In genomic region chr5:43981620-43982019, GRCm38 (mm10) we compare ENCODE assay signal across 15 mouse cellular contexts. TPM values are rescaled to one million over a fixed set of nuclear protein-coding genes. Genes with fewer than 3 reads are reported as not detected.
DNase-seq lines count a peak whose midpoint lies in the region; ATAC-seq and TF ChIP-seq lines count a peak whose summit lies in the region.
"Had no signal": no experiment of that assay in that cellular context is flagged by ENCODE, and none has a peak within 500 bp of the region (broad histone marks: within the 10 kb centered on the region; RNA-seq: fewer than 3 reads in every experiment).

TSS of gene Fgfbp1 (minus strand) at chr5:43981779.

- no peak for ATAC-seq in limb, embryonic 14.5 days (ENCODE audit: low FRiP score, low read depth)
- ATAC-seq: liver, postnatal 0 days; Patski had no signal

- no peaks in the 10 kb centered on the region for H3K27me3 ChIP-seq in limb, embryonic 14.5 days (ENCODE audit: control insufficient read depth, insufficient read depth, low read length)
- H3K27me3 ChIP-seq: Patski had no signal

- peaks cover 4% of the 10 kb centered on the region; the same call in 1 of the 2 replicates for H3K36me3 ChIP-seq in ES-E14 (ENCODE audit: control insufficient read depth, insufficient read depth, low read length, poor library complexity, severe bottlenecking)
- H3K36me3 ChIP-seq in limb, embryonic 14.5 days (ENCODE audit: control insufficient read depth, insufficient read depth, low read length): no peaks in the 10 kb centered on the region

- H3K4me2 ChIP-seq in limb, embryonic 14.5 days (replicated peaks; ENCODE audit: low read depth, low read length, severe bottlenecking): no peak within 1 kb of the TSS

- 35% methylated on average over 4 of the region's 4 CpGs for WGBS in limb, embryonic 14.5 days

- no peak for TF ChIP-seq POLR2A in limb, embryonic 14.5 days (IDR thresholded peaks at IDR 0.05; ENCODE audit: borderline replicate concordance, extremely low read depth, insufficient read depth, insufficient read length)

- in situ Hi-C loops in ES-E14 (cut with MboI; ENCODE audit: low sequenced_read_pairs in 2 of 2, unreplicated experiment in 2 of 2): no loop called here

- H3K27ac ChIP-seq in ES-E14 (ENCODE audit: insufficient read depth, low read depth, low read length, poor library complexity, severe bottlenecking): peak within 1 kb of the TSS; percentile 41
- H3K27ac ChIP-seq in limb, embryonic 14.5 days (replicated peaks; ENCODE audit: low read depth, low read length): no peak within 1 kb of the TSS
- H3K27ac ChIP-seq: layer of hippocampus, adult 2 months had no signal

- H3K4me3 ChIP-seq in ES-E14 (ENCODE audit: insufficient read depth in 1 of 2, low read depth in 1 of 2, low read length in 2 of 2, poor library complexity in 1 of 2, severe bottlenecking in 1 of 2): peak within 1 kb of the TSS in 1 of 2 experiments; percentile 29; a peak in 1 of 4 replicates
- no peak within 1 kb of the TSS for H3K4me3 ChIP-seq in limb, embryonic 14.5 days (replicated peaks; ENCODE audit: low read length)
- H3K4me3 ChIP-seq: layer of hippocampus, adult 2 months had no signal

- H3K4me1 ChIP-seq in ES-E14 (ENCODE audit: control insufficient read depth in 2 of 2, insufficient read depth in 2 of 2, low read length in 2 of 2, poor library complexity in 1 of 2): peaks cover 3 to 23% of the 10 kb centered on the region in 2 experiments; a peak in 2 of 4 replicates
- peaks cover 4% of the 10 kb centered on the region for H3K4me1 ChIP-seq in limb, embryonic 14.5 days (ENCODE audit: control insufficient read depth, insufficient read depth, low read length)

- no peaks in the 10 kb centered on the region for H3K9me3 ChIP-seq in ES-E14 (ENCODE audit: control insufficient read depth, insufficient read depth, low read depth, low read length)
- H3K9me3 ChIP-seq in limb, embryonic 14.5 days (ENCODE audit: control insufficient read depth, low read length): no peaks in the 10 kb centered on the region

- H3K9ac ChIP-seq in ES-E14 (ENCODE audit: insufficient read depth, low read depth, low read length, poor library complexity, severe bottlenecking): peak within 1 kb of the TSS; percentile 28
- H3K9ac ChIP-seq in limb, embryonic 14.5 days (ENCODE audit: low read depth, low read length, severe bottlenecking): no peak within 1 kb of the TSS
- H3K9ac ChIP-seq: liver, postnatal 0 days had no signal

- peak; percentile 36 for DNase-seq in kidney, adult 11 months
- no peak for DNase-seq in kidney, postnatal 4 days
- DNase-seq in ES-E14 (ENCODE audit: low read depth, low spot score): peak; percentile 33
- peak; percentile 28 for DNase-seq in limb, embryonic 14.5 days (ENCODE audit: low spot score)
- peak; percentile 52 to 71 for DNase-seq in lung, postnatal 4 days
- no peak for DNase-seq in cerebellum, postnatal 25 days
- DNase-seq in cerebellum, adult 18-20 months: no peak
- no peak for DNase-seq in adrenal gland, postnatal 14 days
- DNase-seq: adrenal gland, postnatal 10 days; B cell, adult 2 months; liver, postnatal 0 days; thymus, adult 18-20 months had no signal

TF ChIP-seq in ES-E14, 5 proteins besides CTCF, POLR2A, EP300 and RAD21:
- TF ChIP-seq HCFC1 (IDR thresholded peaks at IDR 0.05; ENCODE audit: borderline replicate concordance, insufficient read depth, low read length) (no peak), ZC3H11A (IDR thresholded peaks at IDR 0.05; ENCODE audit: borderline replicate concordance, low read depth, low read length) (no peak), ZNF384 (IDR thresholded peaks at IDR 0.05; ENCODE audit: low read depth, low read length) (no peak), CHD2 (IDR thresholded peaks at IDR 0.05; ENCODE audit: low read depth, low read length) (no peak), MAFK (IDR thresholded peaks at IDR 0.05; ENCODE audit: insufficient read depth, low read depth, low read length) (no peak)

RNA-seq across cellular contexts. Expression of gene Fgfbp1, which starts in this region (rescaled TPM):
- total RNA-seq in ES-E14 (2012; rRNA removed): 41.1 and 55.9 TPM in 2 replicates
- polyA plus RNA-seq in limb, embryonic 14.5 days (2012; rRNA removed): 19.3 and 34.1 TPM in 2 replicates
- 64.8 and 92.0 TPM in 2 replicates for polyA plus RNA-seq in limb, embryonic 14.5 days (2014; fragmentation: Nextera tagmentation; extraction: Ambion mirVana)
- not detected in 2 replicates for total RNA-seq in adrenal gland, postnatal 14 days (2021)
- total RNA-seq: adrenal gland, postnatal 10 days; hematopoietic stem cell, adult 5-6 weeks had no signal

Comparison
In these comparisons a context has a peak if more than half of its experiments do, and no peak if none do; other contexts are left out.
1. RNA of gene Fgfbp1 (total RNA-seq): 41.1 to 55.9 TPM in ES-E14; not detected in adrenal gland, postnatal 14 days; every median in the first group is over 10 times any median in the second.
2. DNase-seq: peak in kidney, adult 11 months (single experiment), ES-E14 (single experiment), limb, embryonic 14.5 days (single experiment) and lung, postnatal 4 days (2 of 2); none in kidney, postnatal 4 days (0 of 2), cerebellum, postnatal 25 days (0 of 2), cerebellum, adult 18-20 months (0 of 2) and adrenal gland, postnatal 14 days (single experiment).